Mouse (Mus musculus): ENCODE results near the gene Spag6.

The Spag6 gene

GRCm38 (mm10) chr2:18688286-18688685 lies 5.5 kb upstream of the Spag6 start:
- no peak for DNase-seq (ENCODE audit: low spot score)

- no peak for DNase-seq (ENCODE audit: low spot score)
Observed at GRCm38 (mm10) chr2:18688708-18689063, 5.1 kb upstream of the Spag6 start.

GRCm38 (mm10) chr2:18689064-18689921 lies 4.5 kb upstream of the Spag6 start:
- DNase-seq (ENCODE audit: low spot score), result no peak

GRCm38 (mm10) chr2:18690055-18690691 lies 3.7 kb upstream of the Spag6 start:
- no peak for DNase-seq (ENCODE audit: low spot score)

- no peak for DNase-seq (ENCODE audit: low spot score)
Observed at GRCm38 (mm10) chr2:18690756-18691155, 3.1 kb upstream of the Spag6 start.

- no peak for DNase-seq (ENCODE audit: low spot score)
Observed at GRCm38 (mm10) chr2:18692031-18692430, 1.8 kb upstream of the Spag6 start.

- no peak for DNase-seq (ENCODE audit: low spot score)
Observed at GRCm38 (mm10) chr2:18692548-18692947, 1.3 kb upstream of the Spag6 start.

- no peak for DNase-seq (ENCODE audit: low spot score)
Observed at GRCm38 (mm10) chr2:18693491-18693870, 351 bp upstream of the Spag6 start.

- DNase-seq (ENCODE audit: low spot score), result no peak
Observed at GRCm38 (mm10) chr2:18694611-18694950, 749 bp downstream of the Spag6 start.

GRCm38 (mm10) chr2:18695163-18695562 lies 1.3 kb downstream of the Spag6 start:
- no peak for DNase-seq (ENCODE audit: low spot score)

- no peak for DNase-seq (ENCODE audit: low spot score)
Observed at GRCm38 (mm10) chr2:18695629-18696150, 1.9 kb downstream of the Spag6 start.

- DNase-seq (ENCODE audit: low spot score), result no peak
Observed at GRCm38 (mm10) chr2:18697591-18698244, 3.9 kb downstream of the Spag6 start.

GRCm38 (mm10) chr2:18698663-18699385 lies 5.0 kb downstream of the Spag6 start:
- DNase-seq (ENCODE audit: low spot score), result no peak

- DNase-seq (ENCODE audit: low spot score), result no peak
Observed at GRCm38 (mm10) chr2:18699401-18699990, 5.7 kb downstream of the Spag6 start.

GRCm38 (mm10) chr2:18710356-18710755 lies 16.5 kb downstream of the Spag6 start:
- no peak for DNase-seq (ENCODE audit: low spot score)

GRCm38 (mm10) chr2:18713071-18713470 lies 19.2 kb downstream of the Spag6 start:
- no peak for DNase-seq (ENCODE audit: low spot score)

GRCm38 (mm10) chr2:18714337-18714736 lies 20.5 kb downstream of the Spag6 start:
- no peak for DNase-seq (ENCODE audit: low spot score)

- DNase-seq (ENCODE audit: low spot score), result no peak
Observed at GRCm38 (mm10) chr2:18718521-18718920, 24.7 kb downstream of the Spag6 start.

GRCm38 (mm10) chr2:18722208-18722830 lies 28.5 kb downstream of the Spag6 start:
- DNase-seq (ENCODE audit: low spot score), result no peak

- DNase-seq (ENCODE audit: low spot score), result no peak
Observed at GRCm38 (mm10) chr2:18724462-18724861, 30.6 kb downstream of the Spag6 start.

GRCm38 (mm10) chr2:18725880-18726279 lies 32.0 kb downstream of the Spag6 start:
- DNase-seq (ENCODE audit: low spot score), result no peak
